ENCODE assay signal across 8 mouse cellular contexts in genomic region chr19:45783181-45783932, GRCm38 (mm10). TPM values are rescaled to one million over a fixed set of nuclear protein-coding genes. Genes with fewer than 3 reads are reported as not detected.
DNase-seq lines count a peak whose midpoint lies in the region; ATAC-seq and TF ChIP-seq lines count a peak whose summit lies in the region.

Gene Mgea5, minus strand, starts transcription at chr19:45783837.

- TF ChIP-seq CTCF in MEL (IDR thresholded peaks at IDR 0.05 in 2 of 3, conservative IDR thresholded peaks at IDR 0.05 in 1 of 3; ENCODE audit: control insufficient read depth in 1 of 3, insufficient read depth in 1 of 3, low read depth in 2 of 3, low read length in 3 of 3, poor library complexity in 1 of 3, severe bottlenecking in 1 of 3), result no peak
- no peak for TF ChIP-seq CTCF in cerebellum, adult 2 months (IDR thresholded peaks at IDR 0.05; ENCODE audit: borderline replicate concordance, insufficient read depth, low read depth, low read length)
- peak; percentile 22; the same call in 1 of the 2 replicates for TF ChIP-seq CTCF in forebrain, postnatal 0 days (IDR thresholded peaks at IDR 0.05; ENCODE audit: low read depth)

- H3K27me3 ChIP-seq in MEL (ENCODE audit: control insufficient read depth in 1 of 2, insufficient read depth in 2 of 2, low read length in 2 of 2), result no peaks in the 10 kb centered on the region
- H3K27me3 ChIP-seq in cerebellum, adult 2 months (ENCODE audit: control insufficient read depth, insufficient read depth, low read length), result no peaks in the 10 kb centered on the region
- no peaks in the 10 kb centered on the region for H3K27me3 ChIP-seq in forebrain, postnatal 0 days (ENCODE audit: insufficient read depth, low read length)
- H3K27me3 ChIP-seq in lung, embryonic 15.5 days, result no peaks in the 10 kb centered on the region

- peak; percentile 75 to 81; a peak in 2 of 4 replicates for TF ChIP-seq POLR2A in MEL (IDR thresholded peaks at IDR 0.05; ENCODE audit: control insufficient read depth in 1 of 2, insufficient read depth in 1 of 2, low read depth in 1 of 2, low read length in 2 of 2, poor library complexity in 1 of 2)
- TF ChIP-seq POLR2A in cerebellum, adult 2 months (IDR thresholded peaks at IDR 0.05; ENCODE audit: borderline replicate concordance, insufficient read depth, low read length), result peak; percentile 81

- WGBS in cerebellum, adult 2 months, result under 1% methylated on average over 64 of the region's 71 CpGs
- WGBS in forebrain, postnatal 0 days, result 3% methylated on average over 59 of the region's 71 CpGs
- WGBS in lung, embryonic 15.5 days, result under 1% methylated on average over 61 of the region's 71 CpGs

- peaks cover 36% of the 10 kb centered on the region for H3K79me2 ChIP-seq in MEL (ENCODE audit: control insufficient read depth, insufficient read depth, low read length, poor library complexity)

- H3K4me1 ChIP-seq in MEL (ENCODE audit: control insufficient read depth in 1 of 2, insufficient read depth in 2 of 2, low read length in 2 of 2), result peaks cover 16 to 26% of the 10 kb centered on the region in 2 experiments
- peaks cover 5% of the 10 kb centered on the region for H3K4me1 ChIP-seq in cerebellum, adult 2 months (ENCODE audit: control insufficient read depth, insufficient read depth, low read length)
- peaks cover 22% of the 10 kb centered on the region for H3K4me1 ChIP-seq in forebrain, postnatal 0 days (ENCODE audit: insufficient read depth)
- peaks cover 26% of the 10 kb centered on the region for H3K4me1 ChIP-seq in lung, embryonic 15.5 days

- peak within 1 kb of the TSS; percentile 93 for H3K27ac ChIP-seq in MEL (ENCODE audit: control insufficient read depth, low read depth, low read length)
- H3K27ac ChIP-seq in cerebellum, adult 2 months (ENCODE audit: insufficient read depth, low read length), result peak within 1 kb of the TSS; percentile 95
- H3K27ac ChIP-seq in forebrain, postnatal 0 days (ENCODE audit: low read depth, low read length), result peak within 1 kb of the TSS; percentile 100
- peak within 1 kb of the TSS; percentile 97 for H3K27ac ChIP-seq in lung, embryonic 15.5 days

- peak; percentile 96 for ATAC-seq in forebrain, postnatal 0 days
- peak; percentile 98 for ATAC-seq in lung, embryonic 15.5 days (ENCODE audit: borderline replicate concordance, extremely low read depth, low FRiP score, low TSS enrichment)

- H3K9ac ChIP-seq in MEL (ENCODE audit: control insufficient read depth, low read depth, low read length, poor library complexity, severe bottlenecking), result peak within 1 kb of the TSS; percentile 97
- H3K9ac ChIP-seq in forebrain, postnatal 0 days, result peak within 1 kb of the TSS; percentile 97
- H3K9ac ChIP-seq in lung, embryonic 15.5 days, result peak within 1 kb of the TSS; percentile 98

- TF ChIP-seq EP300 in MEL (IDR thresholded peaks at IDR 0.05; ENCODE audit: low read depth in 1 of 2, low read length in 2 of 2), result peak in 1 of 2 experiments; percentile 54; a peak in 2 of 4 replicates

- peaks cover 2 to 23% of the 10 kb centered on the region in 2 experiments for H3K36me3 ChIP-seq in MEL (ENCODE audit: control insufficient read depth in 1 of 2, insufficient read depth in 2 of 2, low read length in 2 of 2)
- peaks cover 7% of the 10 kb centered on the region for H3K36me3 ChIP-seq in forebrain, postnatal 0 days (ENCODE audit: insufficient read depth)
- H3K36me3 ChIP-seq in lung, embryonic 15.5 days, result peaks cover 9% of the 10 kb centered on the region; the same call in 1 of the 2 replicates

- H3K4me2 ChIP-seq in forebrain, postnatal 0 days (ENCODE audit: low read depth), result peak within 1 kb of the TSS; percentile 52
- H3K4me2 ChIP-seq in lung, embryonic 15.5 days, result peak within 1 kb of the TSS; percentile 67

- no peaks in the 10 kb centered on the region for H3K9me3 ChIP-seq in MEL (replicated peaks; ENCODE audit: insufficient read depth, low read length)
- no peaks in the 10 kb centered on the region for H3K9me3 ChIP-seq in forebrain, postnatal 0 days (ENCODE audit: low read length)
- H3K9me3 ChIP-seq in lung, embryonic 15.5 days, result no peaks in the 10 kb centered on the region

- DNase-seq in MEL (ENCODE audit: low read depth, low spot score), result peak; percentile 100
- DNase-seq in cerebellum, adult 2 months, result peak; percentile 98 to 100
- DNase-seq in forebrain, postnatal 0 days, result peak; percentile 99
- DNase-seq in heart, postnatal 4 days, result peak; percentile 98
- DNase-seq in layer of hippocampus, adult 8-10 months (ENCODE audit: low spot score in 2 of 2), result peak; percentile 98 to 99
- peak; percentile 99 for DNase-seq in ovary, adult 18-20 months (ENCODE audit: low spot score)
- DNase-seq in thymus, postnatal 0 days (ENCODE audit: low spot score), result peak; percentile 99

- no peak for TF ChIP-seq RAD21 in MEL (IDR thresholded peaks at IDR 0.05; ENCODE audit: low read depth, low read length)

- peak within 1 kb of the TSS; percentile 70 to 98 for H3K4me3 ChIP-seq in MEL (ENCODE audit: control insufficient read depth in 1 of 2, insufficient read depth in 1 of 2, low read depth in 2 of 2, low read length in 2 of 2)
- H3K4me3 ChIP-seq in cerebellum, adult 2 months (replicated peaks; ENCODE audit: insufficient read depth, low read depth, low read length), result peak within 1 kb of the TSS; percentile 71
- H3K4me3 ChIP-seq in forebrain, postnatal 0 days (ENCODE audit: low read depth, low read length), result peak within 1 kb of the TSS; percentile 100
- H3K4me3 ChIP-seq in lung, embryonic 15.5 days, result peak within 1 kb of the TSS; percentile 97

TF ChIP-seq in MEL, 35 proteins besides CTCF, POLR2A, EP300 and RAD21:
- peak; percentile 47 for TF ChIP-seq ETS1 (IDR thresholded peaks at IDR 0.05; ENCODE audit: low read depth, low read length)
- peak; percentile 100 for TF ChIP-seq CHD1 (IDR thresholded peaks at IDR 0.05; ENCODE audit: low read depth, low read length)
- peak; percentile 99 for TF ChIP-seq MAZ (IDR thresholded peaks at IDR 0.05; ENCODE audit: low read depth, low read length)
- TF ChIP-seq CHD2 (IDR thresholded peaks at IDR 0.05; ENCODE audit: low read length), result peak; percentile 89
- TF ChIP-seq MXI1 (IDR thresholded peaks at IDR 0.05; ENCODE audit: low read depth, low read length), result peak; percentile 38
- TF ChIP-seq MAX (IDR thresholded peaks at IDR 0.05; ENCODE audit: low read length), result no peak
- TF ChIP-seq KAT2A (conservative IDR thresholded peaks at IDR 0.05; ENCODE audit: low read depth, low read length), result no peak; the same call in 1 of the 2 replicates
- TF ChIP-seq MYB (IDR thresholded peaks at IDR 0.05; ENCODE audit: low read depth, low read length), result no peak
- peak; percentile 52; the same call in 1 of the 2 replicates for TF ChIP-seq UBTF (IDR thresholded peaks at IDR 0.05; ENCODE audit: borderline replicate concordance, insufficient read depth, low read depth, low read length)
- peak; percentile 53 for TF ChIP-seq TCF12 (IDR thresholded peaks at IDR 0.05; ENCODE audit: low read depth, low read length)
- TF ChIP-seq NELFE (IDR thresholded peaks at IDR 0.05; ENCODE audit: low read depth, low read length), result peak; percentile 81
- 0 out of 2 replicates have a peak, but pooled peaks have one; percentile 41 for TF ChIP-seq RCOR1 (IDR thresholded peaks at IDR 0.05; ENCODE audit: low read depth, low read length)
- TF ChIP-seq HCFC1 (IDR thresholded peaks at IDR 0.05; ENCODE audit: low read depth, low read length), result peak; percentile 91
- no peak for TF ChIP-seq TAL1 (IDR thresholded peaks at IDR 0.05; ENCODE audit: low read length)
- TF ChIP-seq BHLHE40 (IDR thresholded peaks at IDR 0.05; ENCODE audit: borderline replicate concordance, low read depth, low read length), result peak; percentile 63; the same call in 1 of the 2 replicates
- TF ChIP-seq SIN3A (IDR thresholded peaks at IDR 0.05; ENCODE audit: low read length), result peak; percentile 99
- TF ChIP-seq POLR2AphosphoS2 (IDR thresholded peaks at IDR 0.05; ENCODE audit: low read length), result peak; percentile 60; the same call in 1 of the 2 replicates
- no peak for TF ChIP-seq E2F4 (IDR thresholded peaks at IDR 0.05; ENCODE audit: borderline replicate concordance, low read depth, low read length)
- TF ChIP-seq NRF1 (IDR thresholded peaks at IDR 0.05; ENCODE audit: insufficient read depth, low read depth, low read length, poor library complexity, severe bottlenecking), result peak; percentile 79
- peak; percentile 94 for TF ChIP-seq ELF1 (IDR thresholded peaks at IDR 0.05; ENCODE audit: low read depth, low read length)
- 0 out of 2 replicates have a peak, but pooled peaks have one; percentile 17 for TF ChIP-seq TBP (IDR thresholded peaks at IDR 0.05; ENCODE audit: low read depth, low read length)
- 0 out of 2 replicates have a peak, but pooled peaks have one; percentile 61 for TF ChIP-seq ZMIZ1 (IDR thresholded peaks at IDR 0.05; ENCODE audit: low read depth, low read length)
- TF ChIP-seq USF1 (IDR thresholded peaks at IDR 0.05; ENCODE audit: low read depth, low read length), result no peak
- TF ChIP-seq GABPA (IDR thresholded peaks at IDR 0.05; ENCODE audit: low read depth, low read length), result no peak
- no peak for TF ChIP-seq USF2 (IDR thresholded peaks at IDR 0.05; ENCODE audit: borderline replicate concordance in 1 of 2, insufficient read depth in 1 of 2, low read depth in 1 of 2, low read length in 2 of 2)

RNA-seq across cellular contexts. Expression of gene Mgea5, which starts in this region (rescaled TPM):
- 54.4 and 64.2 TPM in 2 replicates for total RNA-seq in MEL (2012; rRNA removed)
- 10 to 100 TPM in 1 of 2 experiments, not detected in 1; 67.0 TPM for polyA plus RNA-seq in MEL (2012; ENCODE audit: insufficient read depth in 1 of 2, insufficient read length in 2 of 2, low read depth in 1 of 2, low replicate concordance in 2 of 2, missing spikeins in 1 of 2)
- polyA plus RNA-seq in cerebellum, adult 2 months (2012; rRNA removed), result 109 and 116 TPM in 2 replicates
- total RNA-seq in forebrain, postnatal 0 days (2014; rRNA removed), result 214 and 247 TPM in 2 replicates
- 46.8 and 67.8 TPM in 2 replicates for polyA plus RNA-seq in forebrain, postnatal 0 days (2015; fragmentation: Nextera tagmentation; extraction: Ambion mirVana)
- total RNA-seq in heart, postnatal 4 days (2021), result 10 to 100 TPM; 82.8 to 89.2 TPM
- 100 to 1,000 TPM; 137 to 170 (median 155) TPM for total RNA-seq in layer of hippocampus, adult 8-10 months (2022)
- 44.7 and 51.9 TPM in 2 replicates for polyA plus RNA-seq in lung, embryonic 15.5 days (2015; fragmentation: Nextera tagmentation; extraction: Ambion mirVana)
- 61.0 and 90.5 TPM in 2 replicates for polyA plus RNA-seq in thymus, postnatal 0 days (2015; fragmentation: Nextera tagmentation; extraction: Ambion mirVana)

Comparison
In these comparisons a context has a peak if more than half of its experiments do, and no peak if none do; other contexts are left out.
1. Peak in every context shown above with its lines: DNase-seq, ATAC-seq, H3K4me3 ChIP-seq and H3K27ac ChIP-seq.